Mouse (Mus musculus): ENCODE measurements around the gene Tbc1d9b.
"Not testable (repeated sequence)": the region's sequence is repeated elsewhere in the genome, so short reads cannot be mapped to it uniquely, and the experiment has no call there.

Gene Tbc1d9b

GRCm38 (mm10) chr11:50130811-50131766 lies at the start of gene Tbc1d9b:
Tbc1d9b (plus strand) TSS chr11:50131396.
- DNase-seq (ENCODE audit: low read depth, low spot score): peak; percentile 86

- no peak for DNase-seq (ENCODE audit: low read depth, low spot score)
Observed at GRCm38 (mm10) chr11:50086211-50086610, 45.0 kb upstream of the Tbc1d9b start.

- DNase-seq (ENCODE audit: low read depth, low spot score): no peak
Observed at GRCm38 (mm10) chr11:50089840-50090239, 41.4 kb upstream of the Tbc1d9b start.

GRCm38 (mm10) chr11:50090982-50091675 lies 40.1 kb upstream of the Tbc1d9b start:
- no peak for DNase-seq (ENCODE audit: low read depth, low spot score)

GRCm38 (mm10) chr11:50091681-50092080 lies 39.5 kb upstream of the Tbc1d9b start:
- DNase-seq (ENCODE audit: low read depth, low spot score): no peak

- DNase-seq (ENCODE audit: low read depth, low spot score): no peak
Observed at GRCm38 (mm10) chr11:50095661-50096060, 35.5 kb upstream of the Tbc1d9b start.

GRCm38 (mm10) chr11:50097091-50097490 lies 34.1 kb upstream of the Tbc1d9b start:
- DNase-seq (ENCODE audit: low read depth, low spot score): no peak

- DNase-seq (ENCODE audit: low read depth, low spot score): no peak
Observed at GRCm38 (mm10) chr11:50098961-50099481, 32.2 kb upstream of the Tbc1d9b start.

- no peak for DNase-seq (ENCODE audit: low read depth, low spot score)
Observed at GRCm38 (mm10) chr11:50099692-50100091, 31.5 kb upstream of the Tbc1d9b start.

- DNase-seq (ENCODE audit: low read depth, low spot score): no peak
Observed at GRCm38 (mm10) chr11:50100548-50101307, 30.5 kb upstream of the Tbc1d9b start.

- DNase-seq (ENCODE audit: low read depth, low spot score): not testable (repeated sequence)
Observed at GRCm38 (mm10) chr11:50101962-50102361, 29.2 kb upstream of the Tbc1d9b start.

- DNase-seq (ENCODE audit: low read depth, low spot score): no peak
Observed at GRCm38 (mm10) chr11:50104016-50104415, 27.2 kb upstream of the Tbc1d9b start.

GRCm38 (mm10) chr11:50105237-50105636 lies 26.0 kb upstream of the Tbc1d9b start:
- DNase-seq (ENCODE audit: low read depth, low spot score): no peak

- DNase-seq (ENCODE audit: low read depth, low spot score): no peak
Observed at GRCm38 (mm10) chr11:50106024-50106423, 25.2 kb upstream of the Tbc1d9b start.

GRCm38 (mm10) chr11:50108823-50109244 lies 22.4 kb upstream of the Tbc1d9b start:
- DNase-seq (ENCODE audit: low read depth, low spot score): no peak

- peak; percentile 78 for DNase-seq (ENCODE audit: low read depth, low spot score)
Observed at GRCm38 (mm10) chr11:50114329-50114728, 16.9 kb upstream of the Tbc1d9b start.

GRCm38 (mm10) chr11:50122631-50123081 lies 8.5 kb upstream of the Tbc1d9b start:
- no peak for DNase-seq (ENCODE audit: low read depth, low spot score)

GRCm38 (mm10) chr11:50127781-50128180 lies 3.4 kb upstream of the Tbc1d9b start:
- peak; percentile 57 for DNase-seq (ENCODE audit: low read depth, low spot score)

GRCm38 (mm10) chr11:50131801-50132201 lies 605 bp downstream of the Tbc1d9b start:
- peak; percentile 13 for DNase-seq (ENCODE audit: low read depth, low spot score)

GRCm38 (mm10) chr11:50132265-50132664 lies 1.1 kb downstream of the Tbc1d9b start:
- DNase-seq (ENCODE audit: low read depth, low spot score): no peak

- no peak for DNase-seq (ENCODE audit: low read depth, low spot score)
Observed at GRCm38 (mm10) chr11:50134136-50134859, 3.1 kb downstream of the Tbc1d9b start.

Data from ES-CJ7 (cell line).